Mouse (Mus musculus) cerebellum, adult 9-11 months (tissue): ENCODE data around the gene Ptpn4.

Experiments
- DNase-seq: peaks from one replicate; pipeline ENCODE4 v3.0.0; 2022

Ptpn4 gene

DNA sequence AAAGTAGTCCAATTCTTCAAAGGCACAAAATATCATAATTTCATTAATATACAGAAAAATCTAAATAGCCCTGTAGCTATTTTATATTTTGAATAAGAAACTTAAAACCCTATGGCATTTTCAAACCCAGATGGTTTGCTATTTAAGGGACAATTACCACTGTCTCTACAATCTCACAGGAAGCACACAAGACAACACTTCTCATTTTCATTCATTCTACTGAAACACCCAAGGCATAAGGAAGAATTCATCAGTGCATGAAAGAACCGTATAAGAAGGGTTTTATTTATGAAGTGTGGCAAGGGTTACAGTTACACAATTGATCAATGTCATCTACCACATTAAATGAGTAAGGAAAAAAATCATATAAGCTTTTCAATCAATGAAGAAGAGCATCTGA lies 32.8 kb downstream of the Ptpn4 start:
- no peak for DNase-seq

DNA sequence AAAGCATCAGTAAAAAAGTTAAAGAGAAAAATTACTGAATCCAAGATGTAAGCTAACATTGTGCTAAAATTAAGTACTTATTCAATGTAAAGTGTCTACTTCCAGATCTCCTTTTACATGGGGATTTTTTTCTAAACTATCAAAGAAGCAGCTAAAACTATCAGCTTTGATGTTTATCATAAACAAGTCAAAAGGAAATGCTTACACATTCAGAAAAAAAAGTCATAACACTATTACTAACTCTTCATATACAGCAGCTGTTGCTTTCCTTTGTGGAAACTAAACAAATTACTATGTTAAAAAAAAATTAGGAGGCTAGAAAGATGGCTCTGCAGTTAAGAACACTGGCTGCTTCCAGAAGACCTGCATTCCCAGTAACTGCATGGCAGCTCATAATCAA lies 42.2 kb downstream of the Ptpn4 start:
- DNase-seq: no peak

DNA sequence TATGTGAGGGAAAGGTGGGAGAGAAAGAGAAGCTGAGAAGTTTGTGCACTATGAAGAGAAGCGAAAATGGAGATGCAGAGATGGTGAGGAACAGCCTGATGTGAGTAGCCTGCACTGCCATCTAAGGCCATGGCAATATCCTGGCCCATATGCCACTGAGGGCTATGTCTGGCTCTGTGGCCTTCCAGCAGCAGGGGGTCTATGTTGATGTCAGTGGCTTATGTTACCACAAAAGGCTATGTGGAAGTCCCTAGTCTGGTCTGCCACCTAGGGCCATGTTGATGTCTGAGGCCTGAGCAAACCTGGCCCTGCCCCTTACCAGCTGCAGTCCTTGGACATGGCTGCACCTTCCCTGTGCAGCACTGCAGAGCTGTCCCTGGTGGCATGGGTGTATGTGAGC lies 43.1 kb downstream of the Ptpn4 start:
- DNase-seq: peak; percentile 59

DNA sequence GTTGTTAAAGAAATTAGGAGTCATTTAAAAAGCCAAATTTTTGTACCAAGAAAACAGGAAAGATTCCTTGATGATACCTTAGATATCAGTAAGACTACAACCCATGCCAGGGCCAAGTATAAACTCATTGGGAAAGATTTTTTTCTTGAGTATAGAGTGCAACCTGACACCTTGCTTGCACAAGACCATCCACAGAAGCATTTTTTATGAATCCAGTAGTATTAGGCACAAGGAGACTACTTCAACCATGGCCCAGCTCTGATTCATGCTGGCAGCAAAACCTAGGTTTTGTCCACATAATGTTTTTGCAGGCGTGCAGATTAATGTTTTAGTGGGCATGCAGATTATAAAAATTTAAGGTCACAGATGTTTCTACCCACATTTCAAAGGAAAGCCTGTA lies 46.8 kb downstream of the Ptpn4 start:
- no peak for DNase-seq

DNA sequence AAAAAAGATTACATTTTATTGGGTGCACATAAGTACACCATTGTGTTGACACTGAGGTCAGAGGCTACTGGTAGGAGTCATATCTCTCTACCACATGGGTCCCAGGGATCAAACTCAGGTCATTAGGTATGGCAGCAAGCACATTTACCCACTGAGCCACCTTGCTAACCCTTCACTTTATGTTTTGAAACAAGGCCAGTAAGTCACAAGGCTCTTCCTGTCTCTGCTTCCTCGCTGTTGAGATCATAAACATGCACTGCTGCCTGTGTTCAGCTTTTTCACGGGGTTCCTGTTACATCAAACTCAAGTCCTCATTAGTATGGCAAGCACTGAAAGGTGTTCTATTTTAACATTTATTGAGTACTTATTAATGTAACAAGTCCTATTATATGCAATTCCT lies 61.5 kb downstream of the Ptpn4 start:
- no peak for DNase-seq

DNA sequence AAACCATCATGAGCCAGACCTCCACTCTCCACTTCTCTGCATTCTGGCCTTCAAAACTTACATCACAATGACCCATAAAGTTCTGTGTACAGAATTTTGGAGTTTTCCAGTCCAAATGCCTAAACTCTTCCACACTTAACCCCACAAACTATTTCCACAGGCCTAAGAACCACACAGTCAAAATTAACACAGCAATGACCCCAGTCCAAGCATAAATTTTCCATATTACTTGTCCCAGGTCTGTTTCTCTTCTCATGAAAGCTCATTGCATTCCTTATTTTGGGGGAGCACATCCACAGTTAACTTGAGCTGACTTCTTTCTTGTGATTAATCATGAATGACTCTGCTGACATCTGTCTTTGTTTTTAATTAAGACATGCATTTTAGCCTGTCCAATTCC lies 101.7 kb downstream of the Ptpn4 start:
- DNase-seq: no peak

DNA sequence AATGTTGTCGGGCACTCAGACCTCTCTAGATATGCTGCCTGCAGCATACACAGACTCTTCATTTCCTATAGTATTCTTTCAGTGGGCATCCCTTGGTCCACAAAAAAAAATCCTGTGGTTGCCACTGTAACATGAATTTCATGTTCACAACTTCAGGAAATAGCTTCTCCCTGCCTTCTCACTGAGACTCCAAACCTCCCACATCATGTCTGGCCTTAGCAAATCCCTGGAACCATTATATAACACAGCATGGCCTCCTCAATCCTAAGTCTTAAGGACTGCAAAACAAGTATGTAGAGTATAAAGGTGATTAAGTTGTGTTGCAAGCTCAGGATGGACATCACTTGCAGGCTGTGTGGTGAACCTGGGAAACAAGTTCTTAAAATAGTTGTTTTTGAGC lies 102.6 kb downstream of the Ptpn4 start:
- DNase-seq: no peak

DNA sequence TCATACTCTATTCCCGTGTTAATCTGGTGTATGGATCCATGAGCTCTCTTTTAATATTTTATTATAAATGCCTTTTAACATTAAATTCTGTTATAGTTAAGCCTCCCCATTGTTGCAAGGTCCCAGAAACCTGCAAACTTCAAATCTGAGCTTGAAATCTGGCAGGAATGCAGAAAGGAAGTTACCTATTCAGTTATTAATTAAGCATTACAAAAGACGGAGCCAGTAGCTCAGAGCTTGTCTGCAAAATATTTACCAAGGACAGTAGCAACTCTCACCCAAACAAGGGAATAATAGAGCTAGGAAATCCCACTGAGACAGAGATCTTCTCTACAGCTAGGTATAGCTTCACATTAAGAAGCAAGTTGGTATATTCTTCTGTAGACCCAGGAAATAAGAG lies 106.2 kb downstream of the Ptpn4 start:
- no peak for DNase-seq

DNA sequence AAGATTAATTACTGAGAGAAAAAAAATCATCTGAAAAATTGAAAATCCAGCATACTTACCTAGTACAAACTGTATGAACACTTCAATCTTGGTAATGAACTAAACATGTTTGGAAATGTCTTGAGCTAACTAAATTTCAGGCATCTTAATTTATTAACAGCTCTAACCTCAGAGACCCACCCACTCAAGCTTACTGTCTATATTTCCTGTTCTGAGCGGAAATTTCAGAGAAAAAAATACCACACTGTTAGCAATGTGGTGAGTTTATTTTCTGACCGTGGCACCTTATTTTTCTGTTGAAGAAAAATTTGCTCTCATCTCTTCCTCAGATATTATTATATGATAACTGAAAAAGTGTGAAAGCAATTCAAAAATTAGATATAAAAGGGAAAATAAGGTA lies 124.4 kb downstream of the Ptpn4 start:
- no peak for DNase-seq

DNA sequence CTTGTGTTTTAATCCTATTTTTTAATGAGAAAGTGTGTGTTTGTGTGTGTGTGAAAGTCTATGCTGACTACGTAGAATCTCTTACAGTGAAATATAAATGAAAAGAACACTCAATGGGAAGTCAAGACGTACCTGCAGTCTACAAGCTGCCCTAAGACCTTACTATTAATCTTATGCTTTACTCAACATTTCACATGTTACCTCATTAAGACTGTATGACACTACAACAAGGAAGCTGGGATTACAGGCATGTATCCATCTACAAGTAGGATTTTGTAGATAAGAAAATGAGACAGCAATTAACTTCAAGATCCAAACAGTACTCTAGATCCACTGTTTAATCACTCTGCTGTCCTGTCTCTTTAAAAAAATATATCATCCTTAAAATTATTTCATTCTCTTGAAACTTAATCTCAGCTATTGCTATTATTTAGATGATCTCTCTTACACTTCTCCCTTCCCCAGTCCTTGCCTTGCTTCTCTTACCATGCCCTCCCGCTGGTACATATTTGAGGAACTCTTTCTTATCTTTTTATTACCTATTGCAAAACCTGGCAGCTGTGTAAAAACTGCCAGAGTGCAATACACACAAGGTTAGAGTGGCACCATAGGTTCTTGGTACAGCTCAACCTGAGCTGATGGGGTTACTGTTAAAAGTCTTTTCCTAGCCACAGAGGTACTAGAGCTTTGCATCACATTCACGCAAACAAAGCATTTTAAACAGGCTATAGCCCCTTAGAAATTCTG lies 130.8 kb downstream of the Ptpn4 start:
- DNase-seq: no peak

DNA sequence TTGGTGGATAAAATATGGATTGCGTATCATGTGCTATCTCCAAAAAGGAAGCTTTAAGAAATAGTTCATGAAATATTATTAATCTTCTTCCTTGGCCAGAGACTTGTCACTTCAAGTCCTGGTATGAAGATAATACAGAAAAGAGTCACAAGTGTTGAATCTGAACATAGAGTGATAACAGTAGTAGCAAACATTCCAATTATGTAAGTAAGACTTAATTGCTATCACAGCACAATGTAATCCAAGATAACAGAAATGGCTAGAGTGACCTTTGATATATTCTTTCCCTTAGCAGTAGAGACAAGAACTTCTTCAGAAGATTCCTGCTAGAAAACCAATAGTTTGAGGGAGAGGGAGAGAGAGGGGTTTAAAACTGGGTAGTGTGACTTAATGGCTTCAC lies 140.6 kb downstream of the Ptpn4 start:
- no peak for DNase-seq

DNA sequence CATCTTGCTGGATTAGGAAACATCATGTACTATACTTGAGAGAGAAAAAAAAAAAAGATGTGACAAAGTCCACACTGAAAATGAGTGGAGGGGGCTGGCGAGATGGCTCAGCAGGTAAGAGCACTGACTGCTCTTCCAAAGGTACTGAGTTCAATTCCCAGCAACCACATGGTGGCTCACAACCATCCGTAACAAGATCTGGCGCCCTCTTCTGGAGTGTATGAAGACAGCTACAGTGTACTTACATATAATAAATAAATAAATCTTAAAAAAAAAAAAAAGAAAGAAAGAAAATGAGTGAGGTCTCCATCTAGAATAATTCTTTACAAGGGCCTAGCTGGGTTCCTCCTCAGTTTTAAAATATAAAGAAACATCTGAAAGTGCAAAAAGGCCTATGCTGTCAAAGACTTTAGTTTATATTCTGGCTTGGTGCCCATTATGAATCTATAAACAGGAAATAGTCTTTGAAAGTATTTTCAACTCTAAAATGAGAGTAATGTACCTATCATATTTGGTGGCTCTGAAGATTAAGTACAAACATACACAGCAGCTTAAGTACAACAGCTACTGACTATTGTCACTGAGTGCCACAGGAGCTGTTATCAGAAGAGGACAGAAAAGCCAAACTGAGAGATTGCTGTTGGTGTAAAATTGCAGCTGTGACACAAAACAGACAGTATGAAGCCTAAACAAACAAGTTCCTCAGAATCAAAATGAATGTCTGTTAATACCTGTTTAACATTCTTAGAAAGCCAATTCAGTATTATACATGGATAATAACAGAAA lies 151.4 kb downstream of the Ptpn4 start:
- no peak for DNase-seq

DNA sequence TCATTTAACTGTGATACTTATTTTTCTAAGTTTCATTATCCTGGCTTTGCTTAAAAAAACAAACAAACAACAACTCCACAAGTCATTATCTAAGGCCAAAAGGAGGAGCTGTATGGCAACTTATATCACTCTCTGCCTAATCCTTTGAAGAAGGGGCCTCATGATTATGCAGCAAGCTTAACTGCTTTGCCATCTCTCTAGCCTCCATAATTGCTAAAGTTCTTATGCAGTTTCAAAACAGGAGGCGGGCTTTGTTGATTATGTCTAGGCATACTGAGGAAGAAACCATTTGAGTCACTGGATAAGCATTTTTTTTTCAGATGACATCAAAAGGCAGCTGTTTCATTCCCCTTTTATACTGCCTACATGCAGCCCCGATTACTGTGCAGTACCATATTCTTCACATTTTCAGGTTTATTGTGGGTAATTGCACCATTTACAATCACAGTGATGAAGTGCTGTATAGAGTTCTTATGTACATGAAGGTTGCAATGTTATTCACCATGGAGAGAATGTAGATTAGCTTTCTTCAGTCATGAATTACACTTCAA lies 155.7 kb downstream of the Ptpn4 start:
- no peak for DNase-seq

DNA sequence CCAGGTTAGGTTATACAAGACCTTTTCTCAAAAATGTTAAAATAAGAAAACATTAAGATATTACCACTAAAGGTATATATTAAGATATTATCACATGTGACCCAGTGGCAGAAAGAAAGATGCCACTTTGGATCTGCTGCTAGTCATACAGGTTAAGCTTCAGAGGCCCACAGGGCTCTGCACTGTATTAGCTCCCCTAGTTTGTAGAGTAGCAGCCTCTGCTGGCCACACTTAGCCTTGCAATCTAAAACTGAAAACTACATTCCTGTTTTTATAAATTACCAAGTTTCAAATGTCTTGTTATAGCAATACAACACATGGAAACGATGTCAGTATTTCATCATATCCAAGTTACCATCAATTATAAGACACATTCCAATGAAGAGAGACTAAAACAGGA lies 162.4 kb downstream of the Ptpn4 start:
- no peak for DNase-seq

DNA sequence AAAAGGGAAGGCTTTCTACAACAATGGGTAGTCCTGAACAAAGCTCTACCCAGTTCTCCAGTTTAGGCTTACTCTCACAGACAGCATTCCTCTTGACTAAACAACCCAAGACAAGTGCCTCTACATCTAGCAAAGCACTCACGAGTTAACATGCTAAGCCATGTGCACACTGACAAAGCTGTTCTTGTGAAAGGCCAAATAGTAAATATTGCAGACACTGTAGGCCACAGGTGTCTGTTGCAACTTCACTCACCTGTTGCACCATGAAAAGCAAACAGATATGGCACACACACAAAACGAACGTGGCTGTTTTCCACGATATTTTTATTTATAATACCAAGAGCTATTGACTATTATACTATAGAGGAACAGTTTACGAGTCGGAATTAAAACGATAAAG lies 170.5 kb downstream of the Ptpn4 start:
- DNase-seq: no peak

DNA sequence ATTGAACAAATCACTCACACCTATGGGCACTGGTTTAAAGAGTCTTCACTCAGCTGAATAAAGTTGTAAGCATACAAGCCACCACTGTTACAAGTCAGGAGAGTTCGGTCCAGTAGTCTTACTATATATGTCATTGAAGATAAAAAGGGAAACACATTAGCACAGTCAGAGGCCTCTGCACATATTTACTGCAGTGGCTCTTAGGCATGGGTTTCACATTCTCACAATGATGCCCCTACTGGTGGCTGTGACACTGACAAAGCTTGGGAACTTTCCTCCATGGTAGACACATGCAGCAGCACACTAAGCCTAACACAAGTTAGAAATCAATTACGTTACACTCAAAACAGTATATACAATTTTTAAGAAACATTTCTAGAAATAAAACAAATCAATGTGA lies 183.1 kb downstream of the Ptpn4 start:
- no peak for DNase-seq

DNA sequence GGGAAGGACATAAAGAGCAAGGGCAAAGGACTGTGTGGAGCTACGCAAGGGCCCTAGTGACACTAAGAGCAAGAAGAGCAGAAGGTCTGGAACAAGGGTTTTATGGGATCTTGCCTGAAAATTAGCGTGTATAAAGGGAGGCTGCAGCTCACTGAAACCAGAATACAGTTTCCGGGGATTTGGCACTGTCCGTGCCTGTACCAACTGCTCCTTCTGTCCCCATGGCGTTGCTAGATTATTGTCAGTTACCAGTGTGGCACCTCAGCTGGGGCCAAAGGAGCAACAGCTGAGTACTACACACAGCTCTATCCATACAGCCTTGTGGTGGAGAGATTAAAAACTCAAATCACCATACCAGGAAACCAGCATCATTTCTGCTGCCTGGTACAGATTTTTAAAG lies 187.0 kb downstream of the Ptpn4 start:
- peak; percentile 40 for DNase-seq

DNA sequence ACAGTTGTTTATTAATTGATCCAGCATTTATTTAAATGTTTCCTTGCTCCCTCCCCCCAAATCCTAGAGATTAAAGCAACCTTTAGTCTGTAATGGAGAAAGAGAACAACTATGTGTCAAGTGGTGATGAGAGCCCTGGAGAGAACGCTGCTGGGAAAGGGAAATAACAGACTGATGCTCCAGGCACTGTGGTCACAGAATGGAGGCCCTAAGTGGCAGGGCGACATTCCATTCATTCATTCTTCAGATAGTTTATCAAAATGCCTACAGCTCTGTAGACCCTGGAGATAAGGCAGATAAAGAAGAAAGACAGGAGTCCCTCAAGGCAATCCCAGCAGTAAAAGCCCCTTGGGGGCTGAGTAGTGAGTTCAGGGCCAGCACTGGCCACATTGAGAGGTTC lies 187.8 kb downstream of the Ptpn4 start:
- DNase-seq: no peak

DNA sequence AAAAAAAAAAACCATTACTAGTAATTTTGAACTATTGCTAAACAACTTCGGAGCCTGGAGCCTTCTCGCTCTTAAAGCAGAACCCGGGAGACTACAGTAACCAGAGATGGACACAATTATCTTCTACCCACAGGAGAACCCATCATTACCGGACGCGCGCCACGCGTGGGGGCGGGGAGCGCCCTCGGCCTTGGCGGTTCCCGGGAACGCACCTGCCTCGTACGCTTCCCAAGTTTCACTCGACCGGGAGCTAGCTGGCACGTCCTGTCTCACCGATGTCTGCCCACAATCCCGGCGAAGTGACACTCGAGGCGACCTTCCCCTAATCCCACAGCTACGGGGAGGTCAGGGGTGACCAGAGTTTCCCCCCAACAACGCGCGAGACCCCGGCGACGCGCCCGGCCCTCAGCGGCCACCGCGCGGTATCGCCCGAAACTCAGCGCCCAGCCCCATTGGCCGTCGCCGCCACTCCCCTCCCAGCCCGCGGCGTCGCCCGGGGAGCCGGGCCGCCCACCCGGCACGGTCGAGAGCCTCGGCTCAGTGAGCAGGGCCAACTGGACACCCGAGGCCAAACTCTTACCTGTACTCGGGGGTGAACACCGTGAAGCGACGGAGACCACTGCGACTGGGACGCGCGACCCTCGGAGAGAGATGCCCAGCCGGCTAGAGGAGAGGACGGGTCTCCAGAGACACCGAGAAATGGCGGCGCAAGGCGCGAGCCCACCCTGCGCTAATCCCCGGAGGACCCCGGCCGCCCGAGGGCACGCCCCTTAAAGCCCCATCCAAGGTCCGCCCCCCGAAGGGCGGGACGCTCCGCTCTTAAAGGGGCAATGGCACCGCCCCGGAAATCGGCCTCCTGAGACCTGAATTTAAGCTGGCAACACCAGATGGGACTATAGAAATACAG lies 189.0 kb downstream of the Ptpn4 start, which contains the start of gene Epb41l5:
Epb41l5 (minus strand) TSS at position 796 of the 907 bp plus-strand sequence.
- peak; percentile 72 for DNase-seq

DNA sequence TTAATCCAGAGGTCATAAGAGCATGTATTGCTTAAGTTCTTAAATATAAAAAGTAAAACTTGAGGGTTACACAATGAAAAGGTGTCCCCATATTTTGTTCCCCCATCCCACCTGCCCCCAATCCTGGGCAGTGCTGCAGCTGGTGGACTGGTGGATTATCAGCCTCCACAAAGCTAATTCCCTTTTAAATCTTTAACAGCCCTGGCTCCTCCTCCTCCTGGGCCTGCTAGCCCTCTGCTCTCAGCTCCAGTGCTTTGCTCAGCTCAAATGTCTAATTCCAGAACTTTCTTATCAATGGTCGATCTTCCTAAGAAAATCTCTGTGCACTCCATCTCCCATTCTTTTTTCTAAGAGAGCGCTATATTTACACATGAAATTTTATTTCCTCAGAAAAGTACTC lies 191.1 kb downstream of the Ptpn4 start:
- DNase-seq: no peak

DNA sequence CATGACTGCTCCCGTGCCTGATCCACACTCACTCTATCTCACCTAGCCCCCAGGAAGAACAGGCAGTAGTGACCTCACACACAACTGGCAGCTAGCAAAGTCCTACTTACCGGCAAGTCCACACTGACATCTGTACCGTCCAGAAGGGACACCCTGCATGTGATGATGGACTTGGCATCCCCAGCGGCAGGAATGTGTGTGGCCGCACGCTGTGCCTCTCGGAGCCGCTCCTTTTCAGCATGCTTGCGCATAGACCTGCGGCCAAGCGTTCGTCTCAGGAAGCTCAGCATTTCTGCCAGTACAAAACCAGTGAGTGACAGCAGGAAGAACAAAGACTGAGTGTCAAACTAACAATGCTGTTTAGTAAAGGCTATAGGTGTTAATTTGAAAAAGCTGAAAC lies 195.0 kb downstream of the Ptpn4 start:
- no peak for DNase-seq

DNA sequence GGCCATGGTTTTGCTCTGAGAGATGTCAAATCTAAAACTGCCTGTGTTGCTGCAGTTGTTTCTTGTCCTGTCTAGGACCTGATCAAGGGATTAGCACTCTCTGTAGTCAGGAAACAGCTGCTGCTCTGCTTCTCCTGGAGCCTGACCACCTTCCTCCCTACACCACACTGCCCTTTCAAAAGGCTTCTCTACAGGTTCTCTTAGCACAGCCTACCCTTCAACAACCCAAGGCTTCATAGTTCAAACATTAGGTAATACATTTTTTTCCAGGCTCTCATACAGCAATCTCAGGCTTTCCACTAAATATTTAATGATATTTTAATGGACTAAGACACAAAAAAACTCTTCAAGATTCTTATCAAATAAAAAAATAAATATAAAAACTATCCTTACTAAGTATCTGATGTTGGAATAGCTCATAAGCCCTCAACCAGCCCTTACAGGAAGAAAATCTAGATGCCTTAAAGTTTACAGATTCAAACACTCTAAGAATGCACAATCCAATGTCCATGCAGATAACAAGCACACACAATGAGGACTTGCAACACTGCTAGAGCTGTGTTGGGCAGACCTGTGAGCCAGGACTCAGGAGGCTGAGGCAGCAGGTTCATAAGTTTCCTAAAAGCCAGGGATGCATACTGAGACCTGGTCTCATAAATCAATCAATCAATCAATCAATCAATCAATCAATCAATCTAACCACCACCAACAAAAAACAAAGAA lies 196.2 kb downstream of the Ptpn4 start:
- no peak for DNase-seq

DNA sequence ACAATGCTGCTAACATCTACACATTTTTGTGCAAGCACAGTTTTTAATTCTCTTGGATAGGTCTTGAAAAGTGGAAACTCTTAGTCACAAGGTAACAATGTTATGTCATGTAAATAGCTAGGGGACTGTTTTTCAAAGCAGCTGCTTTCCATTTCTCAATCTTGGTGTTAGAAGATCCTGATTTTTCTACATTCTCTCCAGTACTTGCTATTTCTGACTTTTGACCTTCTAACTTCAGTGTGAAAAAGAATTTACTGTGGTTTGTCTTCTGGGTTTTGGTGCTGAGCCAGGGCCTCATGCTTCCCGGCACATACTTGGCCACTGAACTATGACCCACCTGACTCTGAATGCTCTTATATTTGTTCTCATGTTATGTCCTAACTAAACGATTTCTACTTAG lies 197.4 kb downstream of the Ptpn4 start:
- no peak for DNase-seq
